Mouse (Mus musculus) kidney, embryonic 15.5 days (tissue): ENCODE measurements around the gene Bhlhe23. TPM values are rescaled to one million over a fixed set of nuclear protein-coding genes. Genes with fewer than 3 reads are reported as not detected.

Source experiments
- ATAC-seq: fragments of 200-750 bp; cut with Nextera tagmentation; replicated peaks from 2 replicates; pipeline ENCODE4 v1.8.0; 2017; ENCODE audit warnings: moderate TSS enrichment; ENCODE audit not compliant: low FRiP score
- H3K27ac ChIP-seq: fragments of 300-500 bp; sonication (generic); 2 replicates; pipeline ENCODE4 v1.5.1; 2015; ENCODE audit warnings: mild to moderate bottlenecking, inconsistent platforms
- H3K27me3 ChIP-seq: fragments of 300-500 bp; sonication (generic); 2 replicates; pipeline ENCODE4 v1.6.1; 2015; ENCODE audit warnings: inconsistent platforms
- H3K36me3 ChIP-seq: fragments of 300-500 bp; sonication (generic); 2 replicates; pipeline ENCODE4 v1.6.1; 2015; ENCODE audit warnings: inconsistent platforms
- H3K4me1 ChIP-seq: fragments of 300-500 bp; sonication (generic); 2 replicates; pipeline ENCODE4 v1.6.1; 2015; ENCODE audit warnings: inconsistent platforms
- H3K4me2 ChIP-seq: fragments of 300-500 bp; sonication (generic); 2 replicates; pipeline ENCODE4 v1.6.1; 2015; ENCODE audit warnings: moderate library complexity, mild to moderate bottlenecking, inconsistent platforms
- H3K4me3 ChIP-seq: fragments of 300-500 bp; sonication (generic); replicated peaks from 2 replicates; pipeline ENCODE4 v1.5.1; 2015; ENCODE audit warnings: mild to moderate bottlenecking, inconsistent platforms
- H3K9ac ChIP-seq: fragments of 300-500 bp; sonication (generic); 2 replicates; pipeline ENCODE4 v1.6.1; 2015; ENCODE audit warnings: mild to moderate bottlenecking, inconsistent platforms
- H3K9me3 ChIP-seq: fragments of 300-500 bp; sonication (generic); replicated peaks from 2 replicates; pipeline ENCODE4 v1.6.1; 2016; ENCODE audit warnings: inconsistent platforms
- WGBS: fragments of 180-500 bp; shearing (Covaris S2); methylation state at CpG from one replicate; pipeline ENCODE4 v1.1.7; 2015; ENCODE audit warnings: mixed read lengths; 5-methylcytosine and 5-hydroxymethylcytosine counted together
- polyA plus RNA-seq: library from polyadenylated mRNA; unstranded; fragments of >200 nt; fragmentation: Nextera tagmentation; extraction: Ambion mirVana; gene quantifications from 2 replicates; pipeline ENCODE4 v1.2.1, GENCODE M21; 2015

The Bhlhe23 gene
- polyA plus RNA-seq, 1 experiment from 2014 or later: not detected

- H3K4me1 ChIP-seq: no peaks in the 10 kb centered on the region
- H3K4me2 ChIP-seq: no peak overlapping the region
- no peak overlapping the region for H3K27ac ChIP-seq
- no peak for ATAC-seq
- WGBS: 35% methylated on average over 3 of the region's 3 CpGs
- no peaks in the 10 kb centered on the region for H3K27me3 ChIP-seq
- H3K4me3 ChIP-seq: no peak overlapping the region
- no peak overlapping the region for H3K9ac ChIP-seq
- no peaks in the 10 kb centered on the region for H3K36me3 ChIP-seq
- H3K9me3 ChIP-seq: no peaks in the 10 kb centered on the region
These were observed 36.4 kb downstream of the Bhlhe23 start for GRCm38 (mm10) chr2:180740349-180740748.

GRCm38 (mm10) chr2:180737984-180738383 lies 38.7 kb downstream of the Bhlhe23 start:
- Histone ChIP-seq H3K9me3 (no peaks in the 10 kb centered on the region), H3K4me3 (no peak overlapping the region), H3K4me1 (no peaks in the 10 kb centered on the region), H3K36me3 (no peaks in the 10 kb centered on the region), H3K4me2 (no peak overlapping the region), H3K27me3 (no peaks in the 10 kb centered on the region), H3K9ac (no peak overlapping the region), H3K27ac (no peak overlapping the region)
- WGBS: 83% methylated on average over 2 of the region's 2 CpGs
- ATAC-seq: no peak

- Histone ChIP-seq H3K4me2 (no peak overlapping the region), H3K4me3 (no peak overlapping the region), H3K27ac (no peak overlapping the region), H3K27me3 (no peaks in the 10 kb centered on the region), H3K4me1 (no peaks in the 10 kb centered on the region), H3K36me3 (no peaks in the 10 kb centered on the region), H3K9ac (no peak overlapping the region), H3K9me3 (no peaks in the 10 kb centered on the region)
- ATAC-seq: no peak
- WGBS: 82% methylated on average over 7 of the region's 7 CpGs
These were observed 41.5 kb downstream of the Bhlhe23 start for GRCm38 (mm10) chr2:180735232-180735631.

GRCm38 (mm10) chr2:180731984-180732383 lies 44.7 kb downstream of the Bhlhe23 start:
- WGBS: 71% methylated on average over 6 of the region's 6 CpGs
- Histone ChIP-seq H3K4me1 (no peaks in the 10 kb centered on the region), H3K36me3 (no peaks in the 10 kb centered on the region), H3K4me2 (no peak overlapping the region), H3K4me3 (no peak overlapping the region), H3K27me3 (no peaks in the 10 kb centered on the region), H3K9me3 (no peaks in the 10 kb centered on the region), H3K9ac (no peak overlapping the region), H3K27ac (no peak overlapping the region)
- no peak for ATAC-seq

GRCm38 (mm10) chr2:180731036-180731435 lies 45.7 kb downstream of the Bhlhe23 start:
- H3K36me3 ChIP-seq: no peaks in the 10 kb centered on the region
- H3K4me2 ChIP-seq: no peak overlapping the region
- no peak overlapping the region for H3K4me3 ChIP-seq
- no peak for ATAC-seq
- 56% methylated on average over 3 of the region's 3 CpGs for whole genome bisulfite sequencing
- H3K9me3 ChIP-seq: no peaks in the 10 kb centered on the region
- H3K9ac ChIP-seq: no peak overlapping the region
- H3K27me3 ChIP-seq: no peaks in the 10 kb centered on the region
- H3K4me1 ChIP-seq: peaks cover under 1% of the 10 kb centered on the region; the same call in 1 of the 2 replicates
- H3K27ac ChIP-seq: no peak overlapping the region

- Histone ChIP-seq H3K27ac (no peak overlapping the region), H3K4me1 (peaks cover 24% of the 10 kb centered on the region), H3K9ac (no peak overlapping the region), H3K4me3 (no peak overlapping the region), H3K9me3 (no peaks in the 10 kb centered on the region), H3K27me3 (no peaks in the 10 kb centered on the region), H3K4me2 (no peak overlapping the region), H3K36me3 (peaks cover 15% of the 10 kb centered on the region)
- 56% methylated on average over 4 of the region's 4 CpGs for WGBS
- ATAC-seq: no peak
These were observed 49.1 kb downstream of the Bhlhe23 start for GRCm38 (mm10) chr2:180727613-180728021.

- WGBS: 72% methylated on average over 6 of the region's 6 CpGs
These were observed 49.9 kb downstream of the Bhlhe23 start for GRCm38 (mm10) chr2:180726658-180727442.

GRCm38 (mm10) chr2:180725856-180726629 lies 50.7 kb downstream of the Bhlhe23 start:
- no peaks in the 10 kb centered on the region for H3K9me3 ChIP-seq
- H3K4me3 ChIP-seq: no peak overlapping the region
- H3K9ac ChIP-seq: no peak overlapping the region
- H3K4me1 ChIP-seq: peaks cover 24% of the 10 kb centered on the region
- WGBS: 25% methylated on average over 8 of the region's 8 CpGs
- H3K4me2 ChIP-seq: peak overlapping the region; percentile 58
- H3K27ac ChIP-seq: no peak overlapping the region
- H3K27me3 ChIP-seq: no peaks in the 10 kb centered on the region
- peaks cover 31% of the 10 kb centered on the region for H3K36me3 ChIP-seq
- ATAC-seq: no peak

More at GRCm38 (mm10) chr2:180726658-180727442, 49.9 kb downstream of the Bhlhe23 start:
- Histone ChIP-seq H3K27me3 (no peaks in the 10 kb centered on the region), H3K4me2 (no peak overlapping the region), H3K9ac (no peak overlapping the region), H3K27ac (no peak overlapping the region), H3K9me3 (no peaks in the 10 kb centered on the region), H3K4me3 (no peak overlapping the region), H3K4me1 (peaks cover 24% of the 10 kb centered on the region), H3K36me3 (peaks cover 23% of the 10 kb centered on the region)
- no peak for ATAC-seq

- peak overlapping the region; percentile 41; the same call in 1 of the 2 replicates for H3K9ac ChIP-seq
- H3K36me3 ChIP-seq: peaks cover 37% of the 10 kb centered on the region
- ATAC-seq: no peak; the same call in 1 of the 2 replicates
- H3K27me3 ChIP-seq: no peaks in the 10 kb centered on the region
- H3K9me3 ChIP-seq: no peaks in the 10 kb centered on the region
- H3K27ac ChIP-seq: no peak overlapping the region
- H3K4me1 ChIP-seq: peaks cover 24% of the 10 kb centered on the region
- H3K4me2 ChIP-seq: peak overlapping the region; percentile 58
- WGBS: 4% methylated on average over 6 of the region's 6 CpGs
- peak overlapping the region; percentile 22 for H3K4me3 ChIP-seq
These were observed 51.3 kb downstream of the Bhlhe23 start for GRCm38 (mm10) chr2:180725414-180725778.

- ATAC-seq: peak; percentile 82
- Histone ChIP-seq H3K4me2 (peak within 1 kb of the TSS; percentile 58), H3K27ac (no peak within 1 kb of the TSS), H3K27me3 (no peaks in the 10 kb centered on the region), H3K36me3 (peaks cover 43% of the 10 kb centered on the region), H3K4me1 (peaks cover 24% of the 10 kb centered on the region), H3K4me3 (peak within 1 kb of the TSS; percentile 22), H3K9ac (peak within 1 kb of the TSS; percentile 41), H3K9me3 (no peaks in the 10 kb centered on the region)
- 3% methylated on average over 18 of the region's 18 CpGs for WGBS
These were observed 51.9 kb downstream of the Bhlhe23 start, which contains the start of gene Slc17a9 for GRCm38 (mm10) chr2:180724585-180725413. Gene Slc17a9 (plus strand): TSS chr2:180725263.
